Mouse (Mus musculus) retina, postnatal 7 days (tissue): Measurements from ENCODE around the gene Magix.

Experiments used
- DNase-seq: peaks from one replicate; pipeline ENCODE4 v3.0.0-alpha.2; 2012; ENCODE audit warnings: low read depth, low spot score

The Magix gene

DNA sequence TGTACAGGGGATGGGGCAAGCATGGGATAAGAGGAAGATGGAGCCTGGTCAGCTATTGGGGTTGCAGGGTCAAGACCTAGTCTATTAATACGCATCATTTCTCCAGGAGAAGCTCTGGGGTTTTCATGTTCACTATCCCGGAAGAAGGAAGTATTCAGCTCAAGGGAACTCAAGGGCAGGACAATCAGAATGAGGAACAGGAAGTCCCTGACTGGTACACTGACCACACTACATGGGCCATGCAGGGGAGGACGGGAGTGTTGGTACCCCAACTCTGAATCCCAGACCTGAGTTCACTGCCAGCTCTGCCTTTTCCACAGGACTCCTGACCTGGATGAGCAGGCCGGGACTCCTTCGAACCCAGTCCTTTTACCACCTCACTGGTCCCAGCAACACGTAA is 48.5 kb downstream of the Magix start:
- DNase-seq = no peak
